In the genomic region with DNA sequence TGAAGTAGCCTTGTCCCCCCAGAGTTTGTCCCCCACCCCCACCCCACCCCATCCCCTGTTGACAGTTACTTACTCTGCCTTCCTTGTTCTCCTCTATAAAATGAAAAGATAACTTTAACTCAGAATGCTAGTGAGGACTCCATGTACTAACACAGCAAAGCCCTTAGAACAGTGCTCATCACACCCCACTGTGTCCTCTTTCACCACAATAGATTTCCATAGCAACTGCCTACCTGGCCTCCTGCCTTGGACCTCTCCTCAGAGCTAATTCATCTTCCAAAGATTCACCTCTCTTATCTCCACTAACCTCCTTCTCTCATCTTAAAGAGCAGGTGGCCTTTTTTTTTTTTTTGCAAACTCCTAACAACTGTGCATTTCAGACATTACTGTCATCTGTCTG, we compare ENCODE assay signal across 28 mouse cellular contexts.
A peak's percentile ranks its signal among the peaks of the same experiment; 100 is the strongest.
DNase-seq lines count a peak whose midpoint lies in the region; ATAC-seq and TF ChIP-seq lines count a peak whose summit lies in the region.
"Had no signal": no experiment of that assay in that cellular context is flagged by ENCODE, and none has a peak within 500 bp of the region (broad histone marks: within the 10 kb centered on the region; RNA-seq: fewer than 3 reads in every experiment).

No protein-coding gene starts in this region.

- H3K4me2 ChIP-seq in midbrain, embryonic 16.5 days (ENCODE audit: low read length) = no peak overlapping the region
- H3K4me2 ChIP-seq in midbrain, embryonic 14.5 days (ENCODE audit: low read length) = no peak overlapping the region
- H3K4me2 ChIP-seq: embryonic facial prominence, embryonic 13.5 days; forebrain, embryonic 12.5 days; forebrain, embryonic 15.5 days; heart, embryonic 12.5 days; heart, embryonic 15.5 days; hindbrain, embryonic 14.5 days had no signal

- intact Hi-C loops in left cerebral cortex, adult 2 months (cut with DNase I) = loop anchor here (1.0 to 2.0 kb wide), 2 partner anchors 26 to 45 kb away; no protein-coding TSS in a partner anchor

- H3K36me3 ChIP-seq in midbrain, embryonic 16.5 days (ENCODE audit: control insufficient read depth, insufficient read depth, low read length) = no peaks in the 10 kb centered on the region
- H3K36me3 ChIP-seq in midbrain, embryonic 14.5 days (ENCODE audit: control insufficient read depth, insufficient read depth, low read length) = no peaks in the 10 kb centered on the region
- H3K36me3 ChIP-seq: embryonic facial prominence, embryonic 10.5 days; embryonic facial prominence, embryonic 13.5 days; forebrain, embryonic 12.5 days; forebrain, embryonic 15.5 days; heart, embryonic 12.5 days; heart, embryonic 15.5 days had no signal

- 0 out of 2 replicates have a peak, but pooled peaks cover 3% of the 10 kb centered on the region for H3K9me3 ChIP-seq in midbrain, embryonic 16.5 days (replicated peaks; ENCODE audit: control insufficient read depth, low read length, poor library complexity, severe bottlenecking)
- no peaks in the 10 kb centered on the region for H3K9me3 ChIP-seq in midbrain, embryonic 14.5 days (ENCODE audit: control insufficient read depth, low read length)
- H3K9me3 ChIP-seq: embryonic facial prominence, embryonic 10.5 days; embryonic facial prominence, embryonic 13.5 days; forebrain, embryonic 15.5 days; heart, embryonic 12.5 days; heart, embryonic 15.5 days had no signal

- DNase-seq in left cerebral cortex, adult 2 months (ENCODE audit: extremely low spot score in 1 of 2, low spot score in 2 of 2) = no peak
- no peak for DNase-seq in left cerebral cortex, adult 11 months (ENCODE audit: low spot score)
- no peak for DNase-seq in midbrain, embryonic 14.5 days
- peak; percentile 16 for DNase-seq in brain, embryonic 14.5 days (ENCODE audit: low read depth)
- no peak for DNase-seq in heart, postnatal 4 days
- DNase-seq: adrenal gland, adult 2 months; adrenal gland, postnatal 14 days; cerebellum, adult 18-20 months; cerebellum, adult 9-10 months; cerebellum, postnatal 14 days; embryo, embryonic 11 days; gastrocnemius, adult 2 months; gastrocnemius, postnatal 14 days; heart, adult 11 months; heart, postnatal 10 days; heart, postnatal 36 days had no signal

- no peak for TF ChIP-seq POLR2A in brain, embryonic 14.5 days (IDR thresholded peaks at IDR 0.05; ENCODE audit: borderline replicate concordance, extremely low read depth, insufficient read depth, insufficient read length, poor library complexity, severe bottlenecking)

- H3K4me1 ChIP-seq in midbrain, embryonic 16.5 days (ENCODE audit: control insufficient read depth, insufficient read depth, low read length) = no peaks in the 10 kb centered on the region
- no peaks in the 10 kb centered on the region for H3K4me1 ChIP-seq in midbrain, embryonic 14.5 days (ENCODE audit: control insufficient read depth, insufficient read depth, low read length)
- H3K4me1 ChIP-seq: embryonic facial prominence, embryonic 10.5 days; embryonic facial prominence, embryonic 13.5 days; forebrain, embryonic 12.5 days; forebrain, embryonic 15.5 days; heart, embryonic 12.5 days; heart, embryonic 15.5 days had no signal

- peak; percentile 56; the same call in 1 of the 2 replicates for ATAC-seq in midbrain, embryonic 16.5 days
- ATAC-seq in midbrain, embryonic 14.5 days (ENCODE audit: low FRiP score, low TSS enrichment) = no peak
- ATAC-seq: CD4-positive, CD25-positive, alpha-beta regulatory T cell, adult 4 months; forebrain, embryonic 15.5 days; hindbrain, postnatal 0 days; inflammation-experienced regulatory T-cells, adult 6 months had no signal

- no peak overlapping the region for H3K9ac ChIP-seq in midbrain, embryonic 16.5 days (ENCODE audit: low read depth, low read length)
- H3K9ac ChIP-seq in midbrain, embryonic 14.5 days (replicated peaks; ENCODE audit: low read length) = no peak overlapping the region
- H3K9ac ChIP-seq: embryonic facial prominence, embryonic 13.5 days; forebrain, embryonic 12.5 days; forebrain, embryonic 15.5 days; heart, embryonic 12.5 days; heart, embryonic 15.5 days; hindbrain, embryonic 14.5 days had no signal

- H3K27ac ChIP-seq in left cerebral cortex, adult 2 months = peak overlapping the region; percentile 81
- no peak overlapping the region for H3K27ac ChIP-seq in midbrain, embryonic 16.5 days (ENCODE audit: low read length)
- no peak overlapping the region for H3K27ac ChIP-seq in midbrain, embryonic 14.5 days (replicated peaks; ENCODE audit: low read depth, low read length)
- H3K27ac ChIP-seq: embryonic facial prominence, embryonic 10.5 days; embryonic facial prominence, embryonic 13.5 days; forebrain, embryonic 12.5 days; forebrain, embryonic 15.5 days; gastrocnemius, adult 2 months; heart, embryonic 15.5 days; hindbrain, embryonic 14.5 days; hindbrain, postnatal 0 days had no signal

- H3K27me3 ChIP-seq in midbrain, embryonic 16.5 days (ENCODE audit: control insufficient read depth, insufficient read depth, low read depth, low read length) = no peaks in the 10 kb centered on the region
- no peaks in the 10 kb centered on the region for H3K27me3 ChIP-seq in midbrain, embryonic 14.5 days (ENCODE audit: control insufficient read depth, insufficient read depth, low read length)
- H3K27me3 ChIP-seq: embryonic facial prominence, embryonic 13.5 days; forebrain, embryonic 12.5 days; forebrain, embryonic 15.5 days; heart, embryonic 12.5 days; heart, embryonic 15.5 days had no signal

- no peak overlapping the region for H3K4me3 ChIP-seq in left cerebral cortex, adult 2 months
- no peak overlapping the region for H3K4me3 ChIP-seq in midbrain, embryonic 16.5 days (ENCODE audit: low read depth, low read length)
- H3K4me3 ChIP-seq in midbrain, embryonic 14.5 days (replicated peaks; ENCODE audit: low read depth, low read length) = no peak overlapping the region
- H3K4me3 ChIP-seq: embryonic facial prominence, embryonic 10.5 days; embryonic facial prominence, embryonic 13.5 days; erythroblast, embryonic 14.5 days; forebrain, embryonic 12.5 days; forebrain, embryonic 15.5 days; gastrocnemius, adult 2 months; heart, embryonic 12.5 days; heart, embryonic 15.5 days had no signal

- no peak for TF ChIP-seq CTCF in left cerebral cortex, adult 2 months (IDR thresholded peaks at IDR 0.05)
- TF ChIP-seq CTCF in brain, embryonic 14.5 days (IDR thresholded peaks at IDR 0.05; ENCODE audit: borderline replicate concordance, extremely low read depth, insufficient read depth, insufficient read length) = no peak
